Mouse (Mus musculus) CH12.LX (cell line): ENCODE measurements around the gene Nkap.

Experiments used
- CTCF ChIP-seq, 2 experiments: IDR thresholded peaks in 1 of 2; conservative IDR thresholded peaks in 1 of 2; 2 replicates each; pipeline ENCODE4 v1.5.1; 2011 to 2012; ENCODE audit warnings: low read depth in 2 of 2, low read length in 2 of 2, improper control_type of control experiment in 1 of 2, inconsistent platforms in 1 of 2, mild to moderate bottlenecking in 1 of 2, moderate library complexity in 1 of 2
- ELF1 ChIP-seq: IDR thresholded peaks from 2 replicates; pipeline ENCODE4 v1.6.1; 2014; ENCODE audit warnings: low read depth, mild to moderate bottlenecking, inconsistent platforms, low read length, improper control_type of control experiment
- MAFK ChIP-seq: IDR thresholded peaks from 2 replicates; pipeline ENCODE4 v1.6.1; 2011; ENCODE audit warnings: low read length, improper control_type of control experiment; ENCODE audit not compliant: insufficient replicate concordance
- MXI1 ChIP-seq: IDR thresholded peaks from 2 replicates; pipeline ENCODE4 v1.6.1; 2011; ENCODE audit warnings: mild to moderate bottlenecking, low read depth, low read length, improper control_type of control experiment
- POLR2A ChIP-seq: IDR thresholded peaks from 2 replicates; pipeline ENCODE4 v1.6.1; 2011; ENCODE audit warnings: low read depth, mild to moderate bottlenecking, improper control_type of control experiment, low read length
- POLR2AphosphoS2 ChIP-seq: IDR thresholded peaks from 2 replicates; pipeline ENCODE4 v1.6.1; 2011; ENCODE audit warnings: low read depth, low read length, improper control_type of control experiment
- RAD21 ChIP-seq: IDR thresholded peaks from 2 replicates; pipeline ENCODE4 v1.6.1; 2011; ENCODE audit warnings: low read depth, mild to moderate bottlenecking, low read length, improper control_type of control experiment, moderate library complexity
- SMC3 ChIP-seq: IDR thresholded peaks from 2 replicates; pipeline ENCODE4 v1.6.1; 2011; ENCODE audit warnings: low read depth, low read length, improper control_type of control experiment
- USF1 ChIP-seq: IDR thresholded peaks from 2 replicates; pipeline ENCODE4 v1.6.1; 2014; ENCODE audit warnings: low read depth, mild to moderate bottlenecking, inconsistent platforms, low read length, improper control_type of control experiment
- ZNF384 ChIP-seq: IDR thresholded peaks from 2 replicates; pipeline ENCODE4 v1.6.1; 2012; ENCODE audit warnings: low read depth, low read length, improper control_type of control experiment, inconsistent platforms

- TF ChIP-seq SMC3 (no peak), CTCF (conservative IDR thresholded peaks at IDR 0.05 in 1 of 2, IDR thresholded peaks at IDR 0.05 in 1 of 2; ENCODE audit: low read depth in 2 of 2, low read length in 2 of 2) (no peak), RAD21 (no peak), ZNF384 (no peak), USF1 (no peak), ELF1 (no peak), POLR2AphosphoS2 (no peak), MXI1 (no peak), MAFK (no peak), POLR2A (no peak)
Measured at GRCm38 (mm10) chrX:37168742-37169141, 42.1 kb downstream of the Nkap start, which contains the start of gene Akap14.
